In genomic region chr5:131922759-131923158, GRCm38 (mm10) we compare ENCODE assay signal across 20 mouse cellular contexts.
DNase-seq lines count a peak whose midpoint lies in the region; ATAC-seq and TF ChIP-seq lines count a peak whose summit lies in the region.
"Had no signal": no experiment of that assay in that cellular context is flagged by ENCODE, and none has a peak within 500 bp of the region (broad histone marks: within the 10 kb centered on the region; RNA-seq: fewer than 3 reads in every experiment).

No protein-coding gene starts in this region.

- no peaks in the 10 kb centered on the region for H3K4me1 ChIP-seq in intestine, embryonic 14.5 days (replicated peaks; ENCODE audit: control insufficient read depth, insufficient read depth, low read length)
- no peaks in the 10 kb centered on the region for H3K4me1 ChIP-seq in intestine, embryonic 15.5 days (replicated peaks)
- H3K4me1 ChIP-seq: embryonic facial prominence, embryonic 12.5 days had no signal

- H3K9me3 ChIP-seq in intestine, embryonic 14.5 days (ENCODE audit: control insufficient read depth, low read length), result no peaks in the 10 kb centered on the region
- H3K9me3 ChIP-seq in intestine, embryonic 15.5 days, result no peaks in the 10 kb centered on the region
- H3K9me3 ChIP-seq: embryonic facial prominence, embryonic 10.5 days; embryonic facial prominence, embryonic 12.5 days; forebrain, embryonic 13.5 days; forebrain, embryonic 15.5 days had no signal

- peak; percentile 37 for DNase-seq in adrenal gland, adult 2 months
- no peak for DNase-seq in adrenal gland, adult 18-20 months (ENCODE audit: low spot score in 2 of 2)
- DNase-seq in adrenal gland, postnatal 14 days, result peak; percentile 14
- no peak for DNase-seq in adrenal gland, adult 8-10 months
- peak; percentile 47 for DNase-seq in intestine, embryonic 14.5 days (ENCODE audit: low spot score)
- DNase-seq in brain, embryonic 14.5 days (ENCODE audit: low read depth), result peak; percentile 51
- DNase-seq in embryo, embryonic 9.5 days (ENCODE audit: extremely low spot score), result no peak
- DNase-seq: cerebellum, adult 11 months; cerebellum, adult 18-20 months; cerebellum, adult 8-10 months; cerebellum, adult 9-11 months; cerebellum, postnatal 14 days; cerebellum, postnatal 36 days; embryo, embryonic 11 days; forebrain, postnatal 0 days had no signal

- H3K4me3 ChIP-seq in intestine, embryonic 14.5 days (ENCODE audit: low read depth, low read length), result no peak overlapping the region
- H3K4me3 ChIP-seq in intestine, embryonic 15.5 days (replicated peaks), result no peak overlapping the region
- H3K4me3 ChIP-seq: embryonic facial prominence, embryonic 10.5 days; embryonic facial prominence, embryonic 12.5 days; forebrain, embryonic 13.5 days; forebrain, embryonic 15.5 days had no signal

- no peak for TF ChIP-seq CTCF in brain, embryonic 14.5 days (IDR thresholded peaks at IDR 0.05; ENCODE audit: borderline replicate concordance, extremely low read depth, insufficient read depth, insufficient read length)

- H3K27ac ChIP-seq in intestine, embryonic 14.5 days (ENCODE audit: low read depth), result no peak overlapping the region
- H3K27ac ChIP-seq in intestine, embryonic 15.5 days, result no peak overlapping the region
- H3K27ac ChIP-seq: embryonic facial prominence, embryonic 10.5 days; embryonic facial prominence, embryonic 12.5 days; forebrain, embryonic 13.5 days; forebrain, embryonic 15.5 days had no signal

- no peak for TF ChIP-seq POLR2A in brain, embryonic 14.5 days (IDR thresholded peaks at IDR 0.05; ENCODE audit: borderline replicate concordance, extremely low read depth, insufficient read depth, insufficient read length, poor library complexity, severe bottlenecking)

- 81% methylated on average over 4 of the region's 4 CpGs for WGBS in intestine, embryonic 14.5 days
- WGBS in intestine, embryonic 15.5 days, result 84% methylated on average over 4 of the region's 4 CpGs

- no peaks in the 10 kb centered on the region for H3K27me3 ChIP-seq in intestine, embryonic 14.5 days (replicated peaks; ENCODE audit: control insufficient read depth, insufficient read depth, low read length)
- no peaks in the 10 kb centered on the region for H3K27me3 ChIP-seq in intestine, embryonic 15.5 days (replicated peaks)
- H3K27me3 ChIP-seq: forebrain, embryonic 13.5 days; forebrain, embryonic 15.5 days had no signal

- ATAC-seq in intestine, embryonic 14.5 days (replicated peaks; ENCODE audit: low FRiP score, low TSS enrichment, low read depth), result no peak
- no peak for ATAC-seq in intestine, embryonic 15.5 days
- ATAC-seq: forebrain, embryonic 13.5 days; forebrain, embryonic 15.5 days; forebrain, postnatal 0 days had no signal

- H3K9ac ChIP-seq in intestine, embryonic 14.5 days (ENCODE audit: low read length), result no peak overlapping the region
- H3K9ac ChIP-seq in intestine, embryonic 15.5 days, result no peak overlapping the region
- H3K9ac ChIP-seq: embryonic facial prominence, embryonic 12.5 days; forebrain, embryonic 13.5 days; forebrain, embryonic 15.5 days; forebrain, postnatal 0 days had no signal

- no peaks in the 10 kb centered on the region for H3K36me3 ChIP-seq in intestine, embryonic 14.5 days (ENCODE audit: control insufficient read depth, insufficient read depth, low read length)
- no peaks in the 10 kb centered on the region for H3K36me3 ChIP-seq in intestine, embryonic 15.5 days
- H3K36me3 ChIP-seq: embryonic facial prominence, embryonic 10.5 days; embryonic facial prominence, embryonic 12.5 days; forebrain, embryonic 15.5 days had no signal

- no peak overlapping the region for H3K4me2 ChIP-seq in intestine, embryonic 14.5 days (ENCODE audit: low read length)
- no peak overlapping the region for H3K4me2 ChIP-seq in intestine, embryonic 15.5 days (replicated peaks)
- H3K4me2 ChIP-seq: embryonic facial prominence, embryonic 12.5 days; forebrain, embryonic 13.5 days; forebrain, embryonic 15.5 days had no signal

Comparison
In these comparisons a context has a peak if more than half of its experiments do, and no peak if none do; other contexts are left out.
1. DNase-seq: peak in adrenal gland, adult 2 months (single experiment), adrenal gland, postnatal 14 days (single experiment), intestine, embryonic 14.5 days (single experiment) and brain, embryonic 14.5 days (single experiment); none in adrenal gland, adult 18-20 months (0 of 2), adrenal gland, adult 8-10 months (single experiment) and embryo, embryonic 9.5 days (single experiment).